Mouse (Mus musculus): ENCODE data around the gene Nrxn1. TPM values are rescaled to one million over a fixed set of nuclear protein-coding genes. Genes with fewer than 3 reads are reported as not detected.

Nrxn1 gene
- polyA plus RNA-seq, 1 experiment from 2014 or later = 161 TPM

GRCm38 (mm10) chr17:90797659-90798288 lies 295.1 kb downstream of the Nrxn1 start:
- H3K9me3 ChIP-seq = no peaks in the 10 kb centered on the region
- H3K36me3 ChIP-seq = no peaks in the 10 kb centered on the region
- H3K9ac ChIP-seq (replicated peaks) = no peak overlapping the region
- 91% methylated on average over 2 of the region's 2 CpGs for WGBS
- no peak overlapping the region for H3K4me2 ChIP-seq (replicated peaks)
- H3K27me3 ChIP-seq = no peaks in the 10 kb centered on the region
- peaks cover 7% of the 10 kb centered on the region; the same call in 1 of the 2 replicates for H3K4me1 ChIP-seq
- ATAC-seq (replicated peaks) = no peak
- H3K27ac ChIP-seq (replicated peaks) = no peak overlapping the region
- H3K4me3 ChIP-seq = no peak overlapping the region

DNA sequence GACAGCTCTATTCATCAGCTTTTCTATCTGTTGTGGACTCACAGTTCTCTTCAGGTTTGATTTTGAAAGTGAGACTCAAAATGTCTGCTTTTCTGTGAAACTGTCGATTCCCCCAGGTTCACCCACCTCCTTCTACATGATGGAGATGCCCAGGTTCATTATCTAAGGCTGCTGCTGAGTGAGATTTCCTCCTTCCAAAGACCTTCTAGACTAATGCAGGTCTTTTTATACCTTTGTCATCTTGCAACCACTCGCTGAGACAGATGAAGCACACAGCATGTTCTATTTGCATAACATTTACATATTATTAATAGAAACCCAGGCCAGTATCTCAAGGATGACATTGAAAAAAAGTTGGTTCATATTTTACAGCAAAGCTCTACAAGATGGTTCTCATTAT lies 295.9 kb downstream of the Nrxn1 start:
- 49% methylated on average over 2 of the region's 2 CpGs for WGBS
- ATAC-seq (replicated peaks) = no peak
- H3K27ac ChIP-seq (replicated peaks) = no peak overlapping the region

DNA sequence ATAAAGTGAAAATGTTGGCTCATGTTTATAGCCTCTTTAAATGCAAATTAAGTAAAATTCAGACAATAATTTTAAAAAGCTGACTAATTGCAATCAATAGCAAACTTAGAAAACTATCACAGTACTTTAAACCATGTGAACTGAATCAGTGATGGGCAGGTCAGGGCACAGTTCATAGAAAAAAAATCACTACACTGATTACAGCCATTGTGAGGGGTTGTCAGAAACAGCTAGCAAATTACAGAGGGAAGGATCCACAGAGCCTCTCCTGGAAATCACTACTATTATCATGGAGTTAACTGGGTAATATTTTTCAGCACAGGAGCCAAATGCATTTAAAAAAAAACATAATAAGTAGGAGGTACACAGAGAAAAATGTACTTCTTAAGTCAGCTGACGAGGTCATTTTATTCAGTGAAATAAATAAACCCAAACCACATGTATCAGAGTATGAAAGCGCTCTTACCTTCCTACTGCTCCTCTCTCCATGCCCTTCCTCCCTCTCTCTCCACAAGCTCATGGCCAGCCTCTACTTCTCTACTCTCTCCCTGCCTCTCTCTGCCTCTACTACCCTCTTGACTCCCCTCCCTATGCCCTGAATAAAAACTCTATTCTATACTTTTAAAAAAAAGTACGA lies 304.3 kb downstream of the Nrxn1 start:
- WGBS = 70% methylated on average over 3 of the region's 3 CpGs
- Histone ChIP-seq H3K9me3 (no peaks in the 10 kb centered on the region), H3K4me3 (no peak overlapping the region), H3K9ac (replicated peaks) (no peak overlapping the region), H3K4me1 (peaks cover 9% of the 10 kb centered on the region), H3K27me3 (no peaks in the 10 kb centered on the region), H3K4me2 (replicated peaks) (no peak overlapping the region), H3K27ac (replicated peaks) (no peak overlapping the region), H3K36me3 (no peaks in the 10 kb centered on the region)
- ATAC-seq (replicated peaks) = peak; percentile 36; the same call in 1 of the 2 replicates

More for the DNA sequence above, 295.9 kb downstream of the Nrxn1 start:
- H3K4me1 ChIP-seq = peaks cover 7% of the 10 kb centered on the region; the same call in 1 of the 2 replicates
- no peak overlapping the region for H3K4me2 ChIP-seq (replicated peaks)
- H3K27me3 ChIP-seq = no peaks in the 10 kb centered on the region
- no peak overlapping the region for H3K9ac ChIP-seq (replicated peaks)
- H3K36me3 ChIP-seq = no peaks in the 10 kb centered on the region
- no peak overlapping the region for H3K4me3 ChIP-seq
- no peaks in the 10 kb centered on the region for H3K9me3 ChIP-seq

DNA sequence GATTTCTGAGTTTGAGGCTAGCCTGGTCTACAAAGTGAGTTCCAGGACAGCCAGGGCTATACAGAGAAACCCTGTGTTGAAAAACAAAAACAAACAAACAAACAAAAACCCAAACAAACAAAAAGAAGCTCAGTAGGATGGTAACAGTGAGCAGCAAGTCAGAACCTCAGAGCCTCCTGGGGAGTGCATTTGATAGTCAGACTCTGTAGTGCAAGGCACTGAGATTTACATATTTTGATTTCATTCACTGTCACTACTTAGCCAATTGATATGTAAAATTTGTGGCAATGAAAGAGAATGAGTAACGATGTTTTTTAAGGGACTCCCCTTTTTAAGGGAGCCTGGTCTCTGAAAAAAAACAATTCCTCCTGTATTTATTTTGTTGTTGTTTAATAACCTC lies 304.8 kb downstream of the Nrxn1 start:
- no peak overlapping the region for H3K4me3 ChIP-seq
- H3K27me3 ChIP-seq = no peaks in the 10 kb centered on the region
- H3K4me2 ChIP-seq (replicated peaks) = no peak overlapping the region
- peak; percentile 57; the same call in 1 of the 2 replicates for ATAC-seq (replicated peaks)
- peaks cover 9% of the 10 kb centered on the region for H3K4me1 ChIP-seq
- WGBS = 16% methylated on average over 1 of the region's 1 CpGs
- H3K9ac ChIP-seq (replicated peaks) = no peak overlapping the region
- no peak overlapping the region for H3K27ac ChIP-seq (replicated peaks)
- H3K36me3 ChIP-seq = no peaks in the 10 kb centered on the region
- no peaks in the 10 kb centered on the region for H3K9me3 ChIP-seq

GRCm38 (mm10) chr17:90787121-90787788 lies 305.6 kb downstream of the Nrxn1 start:
- no peak overlapping the region for H3K4me3 ChIP-seq
- no peak overlapping the region for H3K27ac ChIP-seq (replicated peaks)
- no peak for ATAC-seq (replicated peaks)
- no peak overlapping the region for H3K4me2 ChIP-seq (replicated peaks)
- no peaks in the 10 kb centered on the region for H3K9me3 ChIP-seq
- H3K27me3 ChIP-seq = no peaks in the 10 kb centered on the region
- H3K4me1 ChIP-seq = peaks cover 9% of the 10 kb centered on the region
- H3K9ac ChIP-seq (replicated peaks) = no peak overlapping the region
- no peaks in the 10 kb centered on the region for H3K36me3 ChIP-seq
- 81% methylated on average over 5 of the region's 5 CpGs for WGBS

DNA sequence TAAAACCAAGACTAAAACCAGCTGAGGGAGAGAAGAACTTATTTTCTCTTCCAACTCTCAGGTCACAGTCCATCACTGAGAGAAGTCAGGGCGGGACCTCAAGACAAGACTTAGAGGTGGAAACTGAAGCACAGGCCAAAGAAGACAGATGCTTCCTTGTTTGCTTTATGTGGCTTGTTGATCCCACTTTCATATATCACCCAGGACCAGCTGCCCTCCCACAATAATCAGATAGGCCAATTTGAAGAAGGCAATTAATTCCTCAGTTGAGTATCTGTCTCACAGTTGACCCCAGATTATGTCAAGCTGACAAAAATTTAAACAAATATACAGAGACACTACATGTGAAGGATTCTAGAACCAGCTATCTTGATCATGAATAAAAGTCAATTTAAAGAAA lies 312.4 kb downstream of the Nrxn1 start:
- Histone ChIP-seq H3K36me3 (no peaks in the 10 kb centered on the region), H3K9me3 (no peaks in the 10 kb centered on the region), H3K4me1 (no peaks in the 10 kb centered on the region), H3K4me2 (replicated peaks) (no peak overlapping the region), H3K27me3 (no peaks in the 10 kb centered on the region), H3K4me3 (no peak overlapping the region), H3K27ac (replicated peaks) (no peak overlapping the region), H3K9ac (replicated peaks) (no peak overlapping the region)
- no peak for ATAC-seq (replicated peaks)
- 95% methylated on average over 1 of the region's 1 CpGs for WGBS

DNA sequence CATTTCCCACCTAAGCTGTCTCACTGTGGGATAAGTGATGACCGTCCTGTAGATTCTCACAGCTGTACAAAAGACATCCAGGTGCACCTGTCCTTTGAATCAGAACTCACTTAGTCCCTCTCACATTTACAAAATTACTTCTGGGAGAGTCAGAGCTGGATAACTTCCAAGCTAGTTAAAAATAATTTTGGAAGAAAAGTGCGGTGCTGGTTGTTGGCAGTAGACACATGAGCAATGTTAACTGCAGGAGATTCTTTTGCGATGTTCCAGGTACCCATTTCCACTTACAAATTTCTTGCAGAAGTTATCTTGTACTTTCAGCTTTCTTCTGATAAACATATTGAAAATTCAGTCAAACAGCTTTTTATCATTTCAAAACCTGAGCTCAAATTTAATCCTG lies 317.5 kb downstream of the Nrxn1 start:
- H3K4me3 ChIP-seq = no peak overlapping the region
- H3K9me3 ChIP-seq = no peaks in the 10 kb centered on the region
- no peaks in the 10 kb centered on the region for H3K27me3 ChIP-seq
- no peak overlapping the region for H3K9ac ChIP-seq (replicated peaks)
- H3K27ac ChIP-seq (replicated peaks) = no peak overlapping the region
- no peak overlapping the region for H3K4me2 ChIP-seq (replicated peaks)
- no peaks in the 10 kb centered on the region for H3K36me3 ChIP-seq
- no peak for ATAC-seq (replicated peaks)
- WGBS = 75% methylated on average over 3 of the region's 3 CpGs
- no peaks in the 10 kb centered on the region for H3K4me1 ChIP-seq

DNA sequence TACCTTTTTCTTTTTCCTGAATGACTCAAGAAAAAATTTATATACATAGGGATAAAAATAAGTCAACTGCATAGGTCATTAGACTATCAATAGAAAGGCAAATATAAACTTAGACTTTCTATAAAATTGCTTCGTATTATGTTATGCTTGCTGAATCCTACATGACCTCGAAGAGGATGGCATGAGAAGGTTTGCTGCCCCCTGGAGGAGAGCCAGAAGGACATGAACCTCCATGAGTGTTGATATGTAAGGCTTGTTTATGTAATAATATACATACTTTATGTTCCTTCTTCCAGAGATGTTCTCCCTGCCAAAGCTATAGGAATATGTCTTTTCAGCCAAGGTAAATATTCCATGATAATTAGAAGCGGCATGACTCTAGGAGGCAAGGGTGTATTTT lies 319.6 kb downstream of the Nrxn1 start:
- Histone ChIP-seq H3K4me1 (no peaks in the 10 kb centered on the region), H3K9ac (replicated peaks) (no peak overlapping the region), H3K4me3 (no peak overlapping the region), H3K36me3 (no peaks in the 10 kb centered on the region), H3K4me2 (replicated peaks) (no peak overlapping the region), H3K27ac (replicated peaks) (no peak overlapping the region), H3K9me3 (no peaks in the 10 kb centered on the region), H3K27me3 (no peaks in the 10 kb centered on the region)
- no peak for ATAC-seq (replicated peaks)
- 89% methylated on average over 3 of the region's 3 CpGs for WGBS

DNA sequence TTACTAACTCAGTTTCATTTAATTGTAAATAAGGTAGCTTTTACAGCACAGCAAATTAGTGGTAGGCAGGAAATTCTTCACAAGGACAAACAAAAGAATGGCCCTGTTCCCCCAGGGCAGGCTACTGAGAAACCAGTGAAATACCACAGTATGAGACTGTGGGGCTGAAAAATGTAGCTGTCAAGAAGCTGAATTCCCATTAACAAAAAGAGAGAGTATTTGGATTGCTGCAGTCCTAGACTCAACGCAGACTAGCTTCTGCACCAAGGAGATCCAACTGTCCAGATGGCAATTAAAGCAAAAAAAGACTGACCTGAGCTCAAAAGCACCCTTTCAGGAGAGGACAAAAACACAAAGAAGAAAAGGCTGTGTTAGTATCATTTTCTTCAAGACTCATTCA lies 324.7 kb downstream of the Nrxn1 start:
- no peak overlapping the region for H3K9ac ChIP-seq (replicated peaks)
- peak; percentile 78 for ATAC-seq (replicated peaks)
- H3K27ac ChIP-seq (replicated peaks) = no peak overlapping the region
- 0% methylated on average over 1 of the region's 1 CpGs for WGBS
- no peak overlapping the region for H3K4me3 ChIP-seq
- H3K4me1 ChIP-seq = peaks cover 4% of the 10 kb centered on the region; the same call in 1 of the 2 replicates
- no peaks in the 10 kb centered on the region for H3K36me3 ChIP-seq
- no peaks in the 10 kb centered on the region for H3K9me3 ChIP-seq
- H3K4me2 ChIP-seq (replicated peaks) = no peak overlapping the region
- no peaks in the 10 kb centered on the region for H3K27me3 ChIP-seq

GRCm38 (mm10) chr17:90727124-90727523 lies 365.7 kb downstream of the Nrxn1 start:
- H3K4me2 ChIP-seq (replicated peaks) = no peak overlapping the region
- H3K27me3 ChIP-seq = peaks cover 11% of the 10 kb centered on the region; the same call in 1 of the 2 replicates
- H3K9ac ChIP-seq (replicated peaks) = no peak overlapping the region
- WGBS = 11% methylated on average over 3 of the region's 3 CpGs
- H3K4me1 ChIP-seq = no peaks in the 10 kb centered on the region
- no peak overlapping the region for H3K4me3 ChIP-seq
- H3K27ac ChIP-seq (replicated peaks) = no peak overlapping the region
- H3K9me3 ChIP-seq = no peaks in the 10 kb centered on the region
- no peak for ATAC-seq (replicated peaks)
- no peaks in the 10 kb centered on the region for H3K36me3 ChIP-seq

- Histone ChIP-seq H3K9me3 (no peaks in the 10 kb centered on the region), H3K4me3 (no peak overlapping the region), H3K4me2 (replicated peaks) (no peak overlapping the region), H3K36me3 (no peaks in the 10 kb centered on the region), H3K27ac (replicated peaks) (no peak overlapping the region), H3K9ac (replicated peaks) (no peak overlapping the region), H3K27me3 (no peaks in the 10 kb centered on the region), H3K4me1 (no peaks in the 10 kb centered on the region; the same call in 1 of the 2 replicates)
- ATAC-seq (replicated peaks) = peak; percentile 92
- WGBS = 24% methylated on average over 4 of the region's 4 CpGs
These were observed 388.1 kb downstream of the Nrxn1 start for GRCm38 (mm10) chr17:90704773-90705172.

DNA sequence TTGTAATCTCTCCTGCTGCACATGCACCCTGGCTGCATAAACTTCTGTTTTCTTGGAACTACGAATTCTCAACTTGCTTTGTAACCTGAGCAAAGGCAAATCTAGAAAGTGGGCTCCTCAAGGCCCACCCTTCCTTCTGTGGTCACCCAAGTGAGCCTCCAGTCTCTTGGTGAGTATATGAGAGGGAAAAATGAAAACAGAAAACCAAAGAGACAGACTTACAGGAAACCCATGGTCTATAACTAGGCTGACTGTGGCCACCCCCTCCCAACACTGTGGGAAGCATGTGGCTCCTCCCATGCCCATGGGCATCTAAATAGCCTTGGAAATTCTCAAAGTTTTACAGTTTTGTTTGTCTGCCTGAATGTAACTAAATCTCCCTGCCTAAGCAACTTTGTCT lies 390.2 kb downstream of the Nrxn1 start:
- H3K9ac ChIP-seq (replicated peaks) = no peak overlapping the region
- WGBS = 81% methylated on average over 1 of the region's 1 CpGs
- no peak overlapping the region for H3K4me3 ChIP-seq
- no peak overlapping the region for H3K4me2 ChIP-seq (replicated peaks)
- H3K27ac ChIP-seq (replicated peaks) = no peak overlapping the region
- H3K27me3 ChIP-seq = no peaks in the 10 kb centered on the region
- H3K36me3 ChIP-seq = no peaks in the 10 kb centered on the region
- no peaks in the 10 kb centered on the region for H3K9me3 ChIP-seq
- ATAC-seq (replicated peaks) = no peak
- no peaks in the 10 kb centered on the region; the same call in 1 of the 2 replicates for H3K4me1 ChIP-seq

Measured in forebrain, embryonic 15.5 days (tissue).